Mouse (Mus musculus) testis, adult 2 months (tissue): ENCODE data around the gene Ext2.

Experiments
- CTCF ChIP-seq: fragments of 200-500 bp; IDR thresholded peaks from 2 replicates; pipeline ENCODE4 v1.5.1; 2012; ENCODE audit warnings: low read depth, mild to moderate bottlenecking, inconsistent platforms, low read length, moderate library complexity; ENCODE audit not compliant: control insufficient read depth, insufficient read depth, insufficient replicate concordance
- POLR2A ChIP-seq: fragments of 200-500 bp; IDR thresholded peaks from 2 replicates; pipeline ENCODE4 v1.6.1; 2012; ENCODE audit warnings: low read depth, mild to moderate bottlenecking, inconsistent platforms, low read length, moderate library complexity; ENCODE audit not compliant: control insufficient read depth

DNA sequence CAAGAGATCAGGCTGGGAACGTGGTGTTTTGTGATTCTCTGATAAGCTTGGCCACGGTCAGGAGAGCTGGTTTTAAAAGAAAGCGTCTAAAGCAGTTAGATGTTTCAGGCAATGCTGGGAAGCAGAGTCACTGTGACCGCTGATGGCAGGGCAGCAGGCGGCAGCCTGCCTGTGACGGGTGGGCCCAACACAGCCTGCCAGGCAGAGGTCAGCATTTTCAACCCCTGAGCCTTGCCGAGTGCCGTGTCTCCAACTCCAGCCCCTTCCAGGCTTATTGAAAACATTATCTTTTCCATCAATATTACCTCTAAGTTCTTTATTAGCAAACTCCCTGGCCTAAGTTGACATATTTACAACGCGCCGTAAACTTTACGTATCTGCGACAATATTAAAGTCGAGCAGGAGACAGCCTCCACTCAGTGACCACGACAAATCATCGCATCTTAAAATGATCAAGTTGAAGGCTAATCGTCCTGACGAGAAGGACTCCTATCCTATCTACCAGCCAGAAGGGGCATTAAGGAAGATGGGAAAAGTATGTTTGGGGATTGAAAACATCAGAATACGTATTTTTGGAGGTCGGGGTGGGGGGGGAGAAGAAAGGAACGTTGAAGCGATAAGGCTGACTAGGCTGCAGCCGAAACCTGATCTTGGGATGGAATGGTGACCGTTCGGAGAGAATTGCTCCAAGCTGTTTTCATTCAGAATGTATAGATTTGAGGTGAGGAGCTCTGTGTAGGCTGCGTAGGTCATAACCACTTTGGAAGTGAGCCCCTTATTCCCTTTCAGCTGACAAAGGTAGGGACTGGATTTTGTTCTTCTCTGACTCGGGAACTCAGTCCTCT lies 206.3 kb downstream of the Ext2 start:
- no peak for TF ChIP-seq POLR2A
- no peak for TF ChIP-seq CTCF
